In the genomic region with DNA sequence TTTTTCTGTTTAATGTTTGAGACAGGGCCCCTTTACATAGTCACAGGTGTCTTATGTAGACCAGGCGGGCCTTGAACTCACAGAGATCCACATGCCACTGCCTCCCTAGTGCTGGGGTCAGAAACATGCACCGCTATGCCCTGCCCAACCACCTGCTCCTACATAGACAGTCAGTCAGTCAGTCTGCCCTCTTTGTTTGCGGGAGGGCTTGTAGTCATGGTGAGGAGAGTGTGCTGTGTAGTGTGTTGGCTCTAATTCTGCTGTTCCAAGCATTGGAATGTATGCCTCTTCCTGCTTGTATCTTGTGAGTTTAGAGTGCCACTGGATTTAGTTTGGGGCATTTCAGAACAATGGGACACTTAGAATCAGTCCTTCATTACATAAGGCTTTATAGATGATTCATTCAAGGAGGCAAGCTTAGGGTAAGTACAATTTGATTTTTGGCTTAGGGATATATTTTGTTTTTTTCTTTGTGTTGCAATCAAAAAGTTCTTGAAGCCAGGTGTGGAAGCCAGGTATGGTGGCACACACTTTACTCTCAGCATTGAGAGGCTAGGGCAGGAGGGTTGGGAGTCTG, we compare ENCODE assay signal across 19 mouse cellular contexts. TPM values are rescaled to one million over a fixed set of nuclear protein-coding genes. Genes with fewer than 3 reads are reported as not detected.
DNase-seq lines count a peak whose midpoint lies in the region; ATAC-seq lines count a peak whose summit lies in the region.
"Had no signal": no experiment of that assay in that cellular context is flagged by ENCODE, and none has a peak within 500 bp of the region (broad histone marks: within the 10 kb centered on the region; RNA-seq: fewer than 3 reads in every experiment).

No protein-coding gene starts in this region.

- no peaks in the 10 kb centered on the region for H3K27me3 ChIP-seq in heart, embryonic 16.5 days (ENCODE audit: control insufficient read depth, insufficient read depth, low read length)
- H3K27me3 ChIP-seq in liver, embryonic 13.5 days, result no peaks in the 10 kb centered on the region
- no peaks in the 10 kb centered on the region for H3K27me3 ChIP-seq in liver, embryonic 12.5 days (replicated peaks)
- H3K27me3 ChIP-seq: hindbrain, embryonic 15.5 days had no signal

- ATAC-seq in heart, embryonic 16.5 days (replicated peaks; ENCODE audit: extremely low read depth, insufficient read depth, low FRiP score), result 0 out of 2 replicates have a peak, but pooled peaks have one; percentile 32
- ATAC-seq in liver, embryonic 13.5 days (ENCODE audit: low read depth), result peak; percentile 28; the same call in 1 of the 2 replicates
- no peak for ATAC-seq in liver, embryonic 12.5 days
- ATAC-seq: CD4-positive, CD25-positive, alpha-beta regulatory T cell, adult 4 months; forebrain, embryonic 16.5 days had no signal

- no peaks in the 10 kb centered on the region for H3K36me3 ChIP-seq in heart, embryonic 16.5 days (ENCODE audit: control insufficient read depth, insufficient read depth)
- peaks cover 12% of the 10 kb centered on the region for H3K36me3 ChIP-seq in liver, embryonic 13.5 days
- peaks cover 19% of the 10 kb centered on the region for H3K36me3 ChIP-seq in liver, embryonic 12.5 days
- H3K36me3 ChIP-seq: hindbrain, embryonic 15.5 days had no signal

- H3K9ac ChIP-seq in heart, embryonic 16.5 days (ENCODE audit: low read length), result no peak overlapping the region
- H3K9ac ChIP-seq in liver, embryonic 13.5 days, result no peak overlapping the region
- H3K9ac ChIP-seq in liver, embryonic 12.5 days, result no peak overlapping the region
- H3K9ac ChIP-seq: hindbrain, embryonic 15.5 days; liver, embryonic 14.5 days had no signal

- no peak overlapping the region for H3K4me3 ChIP-seq in heart, embryonic 16.5 days (ENCODE audit: low read length)
- no peak overlapping the region for H3K4me3 ChIP-seq in liver, embryonic 13.5 days (replicated peaks)
- no peak overlapping the region for H3K4me3 ChIP-seq in liver, embryonic 12.5 days
- H3K4me3 ChIP-seq: hindbrain, embryonic 15.5 days had no signal

- no peak for DNase-seq in heart, adult 18-20 months
- DNase-seq in liver, embryonic 13.5 days, result no peak
- DNase-seq in 3134 (ENCODE audit: extremely low read depth, insufficient read length, low spot score) (peak; percentile 7), R1 (ENCODE audit: low read depth, low spot score) (peak; percentile 45), adipocyte (ENCODE audit: low spot score) (no peak)
- DNase-seq in urinary bladder, adult 2 months (ENCODE audit: low spot score), result no peak
- DNase-seq: cerebellum, adult 18-20 months; gastrocnemius, postnatal 14 days; midbrain, embryonic 14.5 days; spleen, adult 18-20 months; thymus, postnatal 25 days had no signal

- H3K4me1 ChIP-seq in heart, embryonic 16.5 days (ENCODE audit: control insufficient read depth, insufficient read depth, low read length), result peaks cover 23% of the 10 kb centered on the region
- H3K4me1 ChIP-seq in liver, embryonic 13.5 days (replicated peaks), result peaks cover 42% of the 10 kb centered on the region
- H3K4me1 ChIP-seq in liver, embryonic 12.5 days, result peaks cover 51% of the 10 kb centered on the region

- no peaks in the 10 kb centered on the region for H3K9me3 ChIP-seq in heart, embryonic 16.5 days (replicated peaks; ENCODE audit: control insufficient read depth, low read length)
- no peaks in the 10 kb centered on the region for H3K9me3 ChIP-seq in liver, embryonic 13.5 days (replicated peaks)
- no peaks in the 10 kb centered on the region for H3K9me3 ChIP-seq in liver, embryonic 12.5 days (replicated peaks)
- H3K9me3 ChIP-seq: hindbrain, embryonic 15.5 days had no signal

- no peak overlapping the region for H3K4me2 ChIP-seq in heart, embryonic 16.5 days (ENCODE audit: low read depth, low read length)
- H3K4me2 ChIP-seq in liver, embryonic 13.5 days, result no peak overlapping the region
- H3K4me2 ChIP-seq in liver, embryonic 12.5 days, result no peak overlapping the region
- H3K4me2 ChIP-seq: hindbrain, embryonic 15.5 days had no signal

- no peak overlapping the region for H3K27ac ChIP-seq in heart, embryonic 16.5 days (ENCODE audit: low read length)
- H3K27ac ChIP-seq in liver, embryonic 13.5 days, result no peak overlapping the region
- H3K27ac ChIP-seq in liver, embryonic 12.5 days, result no peak overlapping the region
- H3K27ac ChIP-seq: hindbrain, embryonic 15.5 days; kidney, postnatal 0 days; liver, embryonic 14.5 days had no signal

- WGBS in heart, embryonic 16.5 days, result 73% methylated on average over 3 of the region's 3 CpGs
- 74% methylated on average over 3 of the region's 3 CpGs for WGBS in liver, embryonic 13.5 days (ENCODE audit: insufficient replicate concordance)
- WGBS in liver, embryonic 12.5 days (ENCODE audit: insufficient replicate concordance), result 72% methylated on average over 3 of the region's 3 CpGs

RNA-seq across cellular contexts. Expression of gene Ppm1b, which starts 31.4 kb away (rescaled TPM):
- 70.3 and 71.6 TPM in 2 replicates for polyA plus RNA-seq in heart, embryonic 16.5 days (2015; fragmentation: Nextera tagmentation; extraction: Ambion mirVana)
- total RNA-seq in heart, adult 18-20 months (2021), result 100 to 1,000 TPM; 123 to 129 TPM
- polyA plus RNA-seq in liver, embryonic 13.5 days (2015; fragmentation: Nextera tagmentation; extraction: Ambion mirVana), result 47.2 and 55.0 TPM in 2 replicates
- 71.7 and 75.2 TPM in 2 replicates for polyA plus RNA-seq in liver, embryonic 12.5 days (2016; fragmentation: Nextera tagmentation; extraction: Ambion mirVana)
- polyA plus RNA-seq in urinary bladder, adult 2 months (2012; rRNA removed), result 55.2 and 63.3 TPM in 2 replicates

RNA-seq across cellular contexts. Expression of gene Slc3a1, which starts 40.3 kb away (rescaled TPM):
- 0.22 and 0.26 TPM in 2 replicates for polyA plus RNA-seq in heart, embryonic 16.5 days (2015; fragmentation: Nextera tagmentation; extraction: Ambion mirVana)
- total RNA-seq in heart, adult 18-20 months (2021), result not detected
- polyA plus RNA-seq in liver, embryonic 13.5 days (2015; fragmentation: Nextera tagmentation; extraction: Ambion mirVana), result 0.18 and 0.54 TPM in 2 replicates
- 0.32 and 0.41 TPM in 2 replicates for polyA plus RNA-seq in liver, embryonic 12.5 days (2016; fragmentation: Nextera tagmentation; extraction: Ambion mirVana)
- 0.17 and 0.19 TPM in 2 replicates for polyA plus RNA-seq in urinary bladder, adult 2 months (2012; rRNA removed)
- total RNA-seq: gastrocnemius, postnatal 14 days; layer of hippocampus, postnatal 10 days had no signal

Comparison
In these comparisons a context has a peak if more than half of its experiments do, and no peak if none do; other contexts are left out.
1. DNase-seq: peak in 3134 (single experiment) and R1 (single experiment); none in heart, adult 18-20 months (0 of 2), liver, embryonic 13.5 days (single experiment), urinary bladder, adult 2 months (single experiment) and adipocyte (single experiment).